Mouse (Mus musculus) brain, embryonic 14.5 days (tissue): ENCODE data around the gene Rev1.

Source experiments
- CTCF ChIP-seq: fragments of 200-500 bp; IDR thresholded peaks from 2 replicates; pipeline ENCODE4 v1.5.1; 2012; ENCODE audit warnings: inconsistent platforms, mild to moderate bottlenecking, moderate library complexity, borderline replicate concordance; ENCODE audit not compliant: insufficient read depth, insufficient read length; ENCODE audit errors: extremely low read depth
- POLR2A ChIP-seq: fragments of 200-500 bp; IDR thresholded peaks from 2 replicates; pipeline ENCODE4 v1.6.1; 2012; ENCODE audit warnings: mild to moderate bottlenecking, inconsistent platforms, borderline replicate concordance; ENCODE audit not compliant: poor library complexity, insufficient read depth, insufficient read length, severe bottlenecking; ENCODE audit errors: extremely low read depth

- no peak for TF ChIP-seq POLR2A
- no peak for TF ChIP-seq CTCF
Measured at GRCm38 (mm10) chr1:38176077-38176476, 46.5 kb upstream of the Rev1 start.
